Mouse (Mus musculus) midbrain, embryonic 10.5 days (tissue): ENCODE data around the gene Zdhhc1. TPM values are rescaled to one million over a fixed set of nuclear protein-coding genes. Genes with fewer than 3 reads are reported as not detected.

Experiments
- DNase-seq: peaks from one replicate; pipeline ENCODE4 v3.0.0-alpha.2; 2017; ENCODE audit warnings: low spot score
- H3K27ac ChIP-seq: fragments of 300-500 bp; sonication (generic); replicated peaks from 2 replicates; pipeline ENCODE4 v1.5.1; 2016; ENCODE audit warnings: mild to moderate bottlenecking
- H3K27me3 ChIP-seq: fragments of 300-500 bp; sonication (generic); 2 replicates; pipeline ENCODE4 v1.6.1; 2016; ENCODE audit warnings: low read depth, mild to moderate bottlenecking; ENCODE audit not compliant: poor library complexity, severe bottlenecking
- H3K36me3 ChIP-seq: fragments of 300-500 bp; sonication (generic); 2 replicates; pipeline ENCODE4 v1.6.1; 2016; ENCODE audit warnings: mild to moderate bottlenecking, moderate library complexity
- H3K4me1 ChIP-seq: fragments of 300-500 bp; sonication (generic); 2 replicates; pipeline ENCODE4 v1.6.1; 2016
- H3K4me3 ChIP-seq: fragments of 300-500 bp; sonication (generic); 2 replicates; pipeline ENCODE4 v1.5.1; 2016; ENCODE audit warnings: mild to moderate bottlenecking, moderate library complexity
- H3K9me3 ChIP-seq: fragments of 300-500 bp; sonication (generic); replicated peaks from 2 replicates; pipeline ENCODE4 v1.6.1; 2016; ENCODE audit warnings: mild to moderate bottlenecking
- WGBS: fragments of 180-500 bp; shearing (Covaris S2); methylation state at CpG from one replicate; pipeline ENCODE4 v1.1.7; 2016; 5-methylcytosine and 5-hydroxymethylcytosine counted together
- polyA plus RNA-seq: library from polyadenylated mRNA; unstranded; fragments of >200 nt; fragmentation: Nextera tagmentation; extraction: Ambion mirVana; gene quantifications from 2 replicates; pipeline ENCODE4 v1.2.1, GENCODE M21; 2016

Zdhhc1 gene
- polyA plus RNA-seq = 18.6 and 24.0 TPM in 2 replicates

- H3K4me3 ChIP-seq = peak within 1 kb of the TSS; percentile 90
- peak; percentile 93 for DNase-seq
- under 1% methylated on average over 68 of the region's 68 CpGs for WGBS
- no peaks in the 10 kb centered on the region for H3K36me3 ChIP-seq
- H3K27me3 ChIP-seq = no peaks in the 10 kb centered on the region
- no peaks in the 10 kb centered on the region for H3K9me3 ChIP-seq
- peak within 1 kb of the TSS; percentile 90 for H3K27ac ChIP-seq
- peaks cover 30% of the 10 kb centered on the region for H3K4me1 ChIP-seq
Measured at GRCm38 (mm10) chr8:105496439-105497180, at the start of gene Zdhhc1. Zdhhc1 (minus strand) TSS chr8:105496902.

DNA sequence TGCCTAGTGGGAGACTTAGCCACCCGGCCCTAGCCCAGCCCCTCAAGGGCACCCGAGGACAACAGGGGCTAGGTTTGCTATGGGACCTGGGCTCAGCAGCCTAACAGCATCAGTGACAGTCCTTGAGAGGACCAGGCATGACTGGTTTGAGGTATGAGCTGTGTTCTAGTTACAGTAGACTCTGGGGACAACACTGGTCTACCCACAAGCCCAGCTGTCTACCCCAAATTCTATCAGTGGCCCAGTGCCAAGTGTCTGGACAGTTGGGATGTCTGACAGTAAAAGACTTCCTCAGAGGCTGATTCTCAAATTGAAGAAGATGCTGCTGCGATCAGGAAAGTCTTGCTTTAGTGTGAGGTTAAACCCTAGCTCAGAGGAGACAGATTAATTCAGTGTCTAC, 48.5 kb upstream of the Zdhhc1 start:
- H3K4me1 ChIP-seq = no peaks in the 10 kb centered on the region; the same call in 1 of the 2 replicates
- no peak overlapping the region for H3K4me3 ChIP-seq
- 81% methylated on average over 3 of the region's 3 CpGs for WGBS
- no peak overlapping the region for H3K27ac ChIP-seq
- H3K9me3 ChIP-seq = no peaks in the 10 kb centered on the region
- no peaks in the 10 kb centered on the region for H3K27me3 ChIP-seq
- peaks cover 7% of the 10 kb centered on the region for H3K36me3 ChIP-seq
- DNase-seq = no peak

DNA sequence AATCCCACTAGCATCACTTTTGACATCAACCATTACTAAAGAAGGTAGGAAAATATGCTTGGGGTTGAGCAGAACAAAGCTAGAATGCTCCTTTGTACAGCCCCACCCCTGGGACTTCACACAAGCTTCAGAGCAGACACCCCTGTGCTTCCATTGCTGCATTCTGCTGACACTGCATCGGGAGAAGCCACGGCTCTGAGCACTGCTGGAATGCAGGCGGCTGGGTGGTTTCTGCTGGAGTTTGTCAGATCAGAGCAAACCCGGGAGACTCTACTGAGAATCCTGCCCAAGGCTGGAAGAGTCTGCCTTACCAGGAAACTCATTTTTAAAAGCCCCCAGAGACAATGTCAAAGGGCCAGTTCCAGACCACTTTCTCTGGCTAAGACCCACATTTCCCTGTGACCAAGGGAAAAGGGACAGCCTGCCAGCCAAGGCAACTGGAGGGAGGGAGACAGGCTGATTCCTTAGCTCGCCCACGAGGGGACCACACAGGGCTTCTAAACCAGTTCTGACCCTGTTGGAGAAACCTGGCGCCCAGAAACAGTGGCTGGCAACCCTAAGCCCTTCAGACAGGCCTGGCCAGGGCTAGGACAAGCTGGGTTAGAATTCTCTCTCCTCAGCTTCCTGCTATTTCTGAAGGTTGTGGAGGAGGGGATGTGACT, 48.0 kb upstream of the Zdhhc1 start:
- Histone ChIP-seq H3K27me3 (no peaks in the 10 kb centered on the region), H3K36me3 (peaks cover 7% of the 10 kb centered on the region), H3K4me3 (no peak overlapping the region), H3K27ac (no peak overlapping the region), H3K9me3 (no peaks in the 10 kb centered on the region), H3K4me1 (no peaks in the 10 kb centered on the region; the same call in 1 of the 2 replicates)
- DNase-seq = no peak
- WGBS = 60% methylated on average over 7 of the region's 7 CpGs

GRCm38 (mm10) chr8:105543703-105544102, 47.0 kb upstream of the Zdhhc1 start:
- Histone ChIP-seq H3K27me3 (no peaks in the 10 kb centered on the region), H3K27ac (no peak overlapping the region), H3K36me3 (peaks cover 15% of the 10 kb centered on the region), H3K4me3 (no peak overlapping the region), H3K4me1 (no peaks in the 10 kb centered on the region; the same call in 1 of the 2 replicates), H3K9me3 (no peaks in the 10 kb centered on the region)
- 65% methylated on average over 1 of the region's 1 CpGs for WGBS
- DNase-seq = no peak

GRCm38 (mm10) chr8:105542808-105543207, 46.1 kb upstream of the Zdhhc1 start:
- no peaks in the 10 kb centered on the region for H3K9me3 ChIP-seq
- H3K27ac ChIP-seq = no peak overlapping the region
- 97% methylated on average over 2 of the region's 2 CpGs for whole genome bisulfite sequencing
- DNase-seq = no peak
- H3K4me3 ChIP-seq = no peak overlapping the region
- H3K4me1 ChIP-seq = no peaks in the 10 kb centered on the region; the same call in 1 of the 2 replicates
- H3K27me3 ChIP-seq = no peaks in the 10 kb centered on the region
- peaks cover 24% of the 10 kb centered on the region for H3K36me3 ChIP-seq

GRCm38 (mm10) chr8:105542032-105542656, 45.4 kb upstream of the Zdhhc1 start:
- no peak for DNase-seq
- 89% methylated on average over 3 of the region's 3 CpGs for WGBS
- no peaks in the 10 kb centered on the region for H3K9me3 ChIP-seq
- peaks cover 31% of the 10 kb centered on the region for H3K36me3 ChIP-seq
- H3K4me1 ChIP-seq = no peaks in the 10 kb centered on the region; the same call in 1 of the 2 replicates
- H3K4me3 ChIP-seq = no peak overlapping the region
- no peak overlapping the region for H3K27ac ChIP-seq
- H3K27me3 ChIP-seq = no peaks in the 10 kb centered on the region

GRCm38 (mm10) chr8:105538940-105539339, 42.2 kb upstream of the Zdhhc1 start:
- H3K4me3 ChIP-seq = no peak overlapping the region
- 89% methylated on average over 4 of the region's 4 CpGs for WGBS
- no peaks in the 10 kb centered on the region for H3K27me3 ChIP-seq
- no peaks in the 10 kb centered on the region for H3K9me3 ChIP-seq
- H3K4me1 ChIP-seq = peaks cover 6% of the 10 kb centered on the region
- H3K36me3 ChIP-seq = peaks cover 48% of the 10 kb centered on the region
- no peak for DNase-seq
- no peak overlapping the region for H3K27ac ChIP-seq

GRCm38 (mm10) chr8:105537011-105537677, 40.4 kb upstream of the Zdhhc1 start:
- no peaks in the 10 kb centered on the region for H3K9me3 ChIP-seq
- H3K36me3 ChIP-seq = peaks cover 48% of the 10 kb centered on the region
- H3K4me1 ChIP-seq = peaks cover 15% of the 10 kb centered on the region
- H3K27me3 ChIP-seq = no peaks in the 10 kb centered on the region
- DNase-seq = no peak
- H3K4me3 ChIP-seq = no peak overlapping the region
- 95% methylated on average over 6 of the region's 6 CpGs for WGBS
- no peak overlapping the region for H3K27ac ChIP-seq

GRCm38 (mm10) chr8:105536546-105536945, 39.8 kb upstream of the Zdhhc1 start:
- H3K4me3 ChIP-seq = no peak overlapping the region
- H3K4me1 ChIP-seq = peaks cover 15% of the 10 kb centered on the region
- no peak for DNase-seq
- peaks cover 44% of the 10 kb centered on the region for H3K36me3 ChIP-seq
- H3K9me3 ChIP-seq = no peaks in the 10 kb centered on the region
- no peaks in the 10 kb centered on the region for H3K27me3 ChIP-seq
- no peak overlapping the region for H3K27ac ChIP-seq
- WGBS = 88% methylated on average over 3 of the region's 3 CpGs

DNA sequence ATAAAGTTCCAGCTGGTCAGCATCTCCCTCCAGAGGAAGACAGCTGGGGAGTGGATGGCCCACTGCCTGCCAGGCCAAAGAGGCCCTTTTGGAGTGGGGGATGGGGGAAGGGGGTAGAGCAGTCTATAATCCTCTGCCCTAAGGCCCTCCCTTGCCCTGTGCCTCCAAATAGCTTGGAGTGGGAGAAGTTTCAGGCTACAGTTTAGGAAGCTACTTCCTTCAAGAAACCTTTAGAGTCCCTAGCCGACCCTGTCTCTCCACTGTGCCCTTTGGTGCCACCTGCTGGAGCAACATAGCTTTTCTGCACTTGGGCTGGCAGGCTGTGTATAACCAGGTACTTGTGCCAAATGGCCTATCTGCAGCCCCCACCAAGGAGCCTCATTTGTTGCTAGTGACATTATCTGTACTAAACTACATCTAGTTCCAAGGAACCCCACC, 37.2 kb upstream of the Zdhhc1 start:
- 0% methylated on average over 1 of the region's 1 CpGs for WGBS
- H3K27ac ChIP-seq = peak overlapping the region; percentile 72
- H3K4me1 ChIP-seq = peaks cover 33% of the 10 kb centered on the region
- DNase-seq = peak; percentile 80
- no peaks in the 10 kb centered on the region for H3K9me3 ChIP-seq
- peaks cover 51% of the 10 kb centered on the region for H3K36me3 ChIP-seq
- H3K4me3 ChIP-seq = no peak overlapping the region
- no peaks in the 10 kb centered on the region for H3K27me3 ChIP-seq

GRCm38 (mm10) chr8:105533439-105533838, 36.7 kb upstream of the Zdhhc1 start:
- H3K27ac ChIP-seq = peak overlapping the region; percentile 72
- 43% methylated on average over 2 of the region's 2 CpGs for WGBS
- H3K36me3 ChIP-seq = peaks cover 50% of the 10 kb centered on the region
- no peaks in the 10 kb centered on the region for H3K27me3 ChIP-seq
- H3K4me1 ChIP-seq = peaks cover 35% of the 10 kb centered on the region
- H3K9me3 ChIP-seq = no peaks in the 10 kb centered on the region
- no peak overlapping the region for H3K4me3 ChIP-seq
- DNase-seq = no peak

GRCm38 (mm10) chr8:105531774-105532173, 35.1 kb upstream of the Zdhhc1 start:
- Histone ChIP-seq H3K27me3 (no peaks in the 10 kb centered on the region), H3K36me3 (peaks cover 39% of the 10 kb centered on the region), H3K4me3 (no peak overlapping the region), H3K4me1 (peaks cover 35% of the 10 kb centered on the region), H3K27ac (no peak overlapping the region), H3K9me3 (no peaks in the 10 kb centered on the region)
- 54% methylated on average over 2 of the region's 2 CpGs for WGBS
- no peak for DNase-seq
